Mouse (Mus musculus): Measurements from ENCODE around the gene Uroc1. TPM values are rescaled to one million over a fixed set of nuclear protein-coding genes. Genes with fewer than 3 reads are reported as not detected.

Uroc1 gene
- polyA plus RNA-seq, 1 experiment from 2014 or later, result 0.05 TPM

GRCm38 (mm10) chr6:90342343-90342742 lies 9.3 kb downstream of the Uroc1 start:
- no peak overlapping the region for H3K9ac ChIP-seq (ENCODE audit: low read length)
- no peak overlapping the region for H3K4me2 ChIP-seq (ENCODE audit: low read depth, low read length)
- H3K4me3 ChIP-seq (ENCODE audit: low read length), result no peak overlapping the region
- no peaks in the 10 kb centered on the region for H3K36me3 ChIP-seq (ENCODE audit: control insufficient read depth, insufficient read depth, low read length)
- H3K27ac ChIP-seq (ENCODE audit: low read length), result no peak overlapping the region
- no peaks in the 10 kb centered on the region for H3K4me1 ChIP-seq (replicated peaks; ENCODE audit: control insufficient read depth, insufficient read depth, low read length)
- no peak for ATAC-seq (ENCODE audit: low read depth)
- no peaks in the 10 kb centered on the region for H3K9me3 ChIP-seq (ENCODE audit: control insufficient read depth, low read length)
- WGBS, result 77% methylated on average over 2 of the region's 2 CpGs
- H3K27me3 ChIP-seq (ENCODE audit: control insufficient read depth, insufficient read depth, low read depth, low read length), result no peaks in the 10 kb centered on the region

- Histone ChIP-seq H3K9me3 (ENCODE audit: control insufficient read depth, low read length) (no peaks in the 10 kb centered on the region), H3K9ac (ENCODE audit: low read length) (no peak overlapping the region), H3K27me3 (ENCODE audit: control insufficient read depth, insufficient read depth, low read depth, low read length) (no peaks in the 10 kb centered on the region), H3K4me3 (ENCODE audit: low read length) (no peak overlapping the region), H3K4me2 (ENCODE audit: low read depth, low read length) (no peak overlapping the region), H3K36me3 (ENCODE audit: control insufficient read depth, insufficient read depth, low read length) (no peaks in the 10 kb centered on the region), H3K4me1 (replicated peaks; ENCODE audit: control insufficient read depth, insufficient read depth, low read length) (no peaks in the 10 kb centered on the region), H3K27ac (ENCODE audit: low read length) (no peak overlapping the region)
- 57% methylated on average over 4 of the region's 4 CpGs for whole genome bisulfite sequencing
- peak; percentile 73; the same call in 1 of the 2 replicates for ATAC-seq (ENCODE audit: low read depth)
Measured at GRCm38 (mm10) chr6:90347183-90347582, 14.1 kb downstream of the Uroc1 start.

- H3K9me3 ChIP-seq (ENCODE audit: control insufficient read depth, low read length), result no peaks in the 10 kb centered on the region
- no peak overlapping the region for H3K27ac ChIP-seq (ENCODE audit: low read length)
- ATAC-seq (ENCODE audit: low read depth), result no peak
- no peaks in the 10 kb centered on the region for H3K36me3 ChIP-seq (ENCODE audit: control insufficient read depth, insufficient read depth, low read length)
- no peak overlapping the region for H3K9ac ChIP-seq (ENCODE audit: low read length)
- H3K4me3 ChIP-seq (ENCODE audit: low read length), result no peak overlapping the region
- whole genome bisulfite sequencing, result 68% methylated on average over 4 of the region's 4 CpGs
- H3K4me2 ChIP-seq (ENCODE audit: low read depth, low read length), result no peak overlapping the region
- no peaks in the 10 kb centered on the region for H3K4me1 ChIP-seq (replicated peaks; ENCODE audit: control insufficient read depth, insufficient read depth, low read length)
- no peaks in the 10 kb centered on the region for H3K27me3 ChIP-seq (ENCODE audit: control insufficient read depth, insufficient read depth, low read depth, low read length)
Measured at GRCm38 (mm10) chr6:90348500-90348899, 15.4 kb downstream of the Uroc1 start.

GRCm38 (mm10) chr6:90350011-90350410 lies 16.9 kb downstream of the Uroc1 start:
- H3K36me3 ChIP-seq (ENCODE audit: control insufficient read depth, insufficient read depth, low read length), result no peaks in the 10 kb centered on the region
- no peaks in the 10 kb centered on the region for H3K27me3 ChIP-seq (ENCODE audit: control insufficient read depth, insufficient read depth, low read depth, low read length)
- no peak for ATAC-seq (ENCODE audit: low read depth)
- no peak overlapping the region for H3K4me3 ChIP-seq (ENCODE audit: low read length)
- 46% methylated on average over 2 of the region's 2 CpGs for WGBS
- H3K4me2 ChIP-seq (ENCODE audit: low read depth, low read length), result no peak overlapping the region
- no peak overlapping the region for H3K9ac ChIP-seq (ENCODE audit: low read length)
- H3K4me1 ChIP-seq (replicated peaks; ENCODE audit: control insufficient read depth, insufficient read depth, low read length), result no peaks in the 10 kb centered on the region
- no peaks in the 10 kb centered on the region for H3K9me3 ChIP-seq (ENCODE audit: control insufficient read depth, low read length)
- no peak overlapping the region for H3K27ac ChIP-seq (ENCODE audit: low read length)

GRCm38 (mm10) chr6:90358142-90358541 lies 25.1 kb downstream of the Uroc1 start:
- Histone ChIP-seq H3K27ac (ENCODE audit: low read length) (no peak overlapping the region), H3K27me3 (ENCODE audit: control insufficient read depth, insufficient read depth, low read depth, low read length) (no peaks in the 10 kb centered on the region), H3K9ac (ENCODE audit: low read length) (no peak overlapping the region), H3K36me3 (ENCODE audit: control insufficient read depth, insufficient read depth, low read length) (no peaks in the 10 kb centered on the region), H3K4me1 (replicated peaks; ENCODE audit: control insufficient read depth, insufficient read depth, low read length) (peaks cover 15% of the 10 kb centered on the region), H3K4me2 (ENCODE audit: low read depth, low read length) (no peak overlapping the region), H3K4me3 (ENCODE audit: low read length) (no peak overlapping the region), H3K9me3 (ENCODE audit: control insufficient read depth, low read length) (no peaks in the 10 kb centered on the region)
- no peak for ATAC-seq (ENCODE audit: low read depth)
- WGBS, result 41% methylated on average over 5 of the region's 5 CpGs

- WGBS, result 63% methylated on average over 2 of the region's 2 CpGs
- H3K9me3 ChIP-seq (ENCODE audit: control insufficient read depth, low read length), result no peaks in the 10 kb centered on the region
- H3K9ac ChIP-seq (ENCODE audit: low read length), result no peak overlapping the region
- H3K4me2 ChIP-seq (ENCODE audit: low read depth, low read length), result no peak overlapping the region
- no peaks in the 10 kb centered on the region for H3K36me3 ChIP-seq (ENCODE audit: control insufficient read depth, insufficient read depth, low read length)
- no peak for ATAC-seq (ENCODE audit: low read depth)
- peaks cover 15% of the 10 kb centered on the region for H3K4me1 ChIP-seq (replicated peaks; ENCODE audit: control insufficient read depth, insufficient read depth, low read length)
- no peak overlapping the region; the same call in 1 of the 2 replicates for H3K27ac ChIP-seq (ENCODE audit: low read length)
- H3K4me3 ChIP-seq (ENCODE audit: low read length), result no peak overlapping the region
- H3K27me3 ChIP-seq (ENCODE audit: control insufficient read depth, insufficient read depth, low read depth, low read length), result no peaks in the 10 kb centered on the region
Measured at GRCm38 (mm10) chr6:90359445-90359844, 26.4 kb downstream of the Uroc1 start.

- Histone ChIP-seq H3K4me3 (ENCODE audit: low read length) (no peak overlapping the region), H3K9me3 (ENCODE audit: control insufficient read depth, low read length) (no peaks in the 10 kb centered on the region), H3K4me2 (ENCODE audit: low read depth, low read length) (no peak overlapping the region), H3K4me1 (replicated peaks; ENCODE audit: control insufficient read depth, insufficient read depth, low read length) (peaks cover 15% of the 10 kb centered on the region), H3K36me3 (ENCODE audit: control insufficient read depth, insufficient read depth, low read length) (no peaks in the 10 kb centered on the region), H3K9ac (ENCODE audit: low read length) (no peak overlapping the region), H3K27ac (ENCODE audit: low read length) (no peak overlapping the region), H3K27me3 (ENCODE audit: control insufficient read depth, insufficient read depth, low read depth, low read length) (no peaks in the 10 kb centered on the region)
- WGBS, result 27% methylated on average over 7 of the region's 7 CpGs
- ATAC-seq (ENCODE audit: low read depth), result peak; percentile 67
Measured at GRCm38 (mm10) chr6:90360024-90360781, 27.1 kb downstream of the Uroc1 start.

- Histone ChIP-seq H3K27me3 (ENCODE audit: control insufficient read depth, insufficient read depth, low read depth, low read length) (no peaks in the 10 kb centered on the region), H3K36me3 (ENCODE audit: control insufficient read depth, insufficient read depth, low read length) (no peaks in the 10 kb centered on the region), H3K27ac (ENCODE audit: low read length) (no peak overlapping the region), H3K4me2 (ENCODE audit: low read depth, low read length) (no peak overlapping the region), H3K9me3 (ENCODE audit: control insufficient read depth, low read length) (no peaks in the 10 kb centered on the region), H3K9ac (ENCODE audit: low read length) (no peak overlapping the region), H3K4me1 (replicated peaks; ENCODE audit: control insufficient read depth, insufficient read depth, low read length) (peaks cover 15% of the 10 kb centered on the region), H3K4me3 (ENCODE audit: low read length) (no peak overlapping the region)
- ATAC-seq (ENCODE audit: low read depth), result no peak
- 67% methylated on average over 6 of the region's 6 CpGs for WGBS
Measured at GRCm38 (mm10) chr6:90360922-90361614, 28.0 kb downstream of the Uroc1 start.

GRCm38 (mm10) chr6:90363301-90363700 lies 30.2 kb downstream of the Uroc1 start:
- Histone ChIP-seq H3K27me3 (ENCODE audit: control insufficient read depth, insufficient read depth, low read depth, low read length) (no peaks in the 10 kb centered on the region), H3K9ac (ENCODE audit: low read length) (no peak overlapping the region), H3K4me1 (replicated peaks; ENCODE audit: control insufficient read depth, insufficient read depth, low read length) (peaks cover 12% of the 10 kb centered on the region), H3K36me3 (ENCODE audit: control insufficient read depth, insufficient read depth, low read length) (no peaks in the 10 kb centered on the region), H3K9me3 (ENCODE audit: control insufficient read depth, low read length) (no peaks in the 10 kb centered on the region), H3K4me3 (ENCODE audit: low read length) (no peak overlapping the region), H3K27ac (ENCODE audit: low read length) (no peak overlapping the region), H3K4me2 (ENCODE audit: low read depth, low read length) (no peak overlapping the region)
- WGBS, result 74% methylated on average over 5 of the region's 5 CpGs
- no peak for ATAC-seq (ENCODE audit: low read depth)
